Mouse (Mus musculus) stomach, embryonic 14.5 days (tissue): Measurements from ENCODE around the gene Zfr. TPM values are rescaled to one million over a fixed set of nuclear protein-coding genes. Genes with fewer than 3 reads are reported as not detected.
"Not testable (repeated sequence)": the region's sequence is repeated elsewhere in the genome, so short reads cannot be mapped to it uniquely, and the experiment has no call there.

Experiments used
- ATAC-seq: fragments of 200-750 bp; cut with Nextera tagmentation; 2 replicates; pipeline ENCODE4 v1.8.0; 2017; ENCODE audit warnings: low read depth, moderate TSS enrichment; ENCODE audit not compliant: insufficient number of reproducible peaks, insufficient read depth, low FRiP score
- H3K27ac ChIP-seq: fragments of 300-500 bp; sonication (generic); 2 replicates; pipeline ENCODE4 v1.5.1; 2014; ENCODE audit warnings: mild to moderate bottlenecking, low read length, moderate library complexity, mixed read lengths
- H3K27me3 ChIP-seq: fragments of 300-500 bp; sonication (generic); 2 replicates; pipeline ENCODE4 v1.6.1; 2014; ENCODE audit warnings: low read length, control low read depth, mixed read lengths; ENCODE audit not compliant: control insufficient read depth, insufficient read depth
- H3K36me3 ChIP-seq: fragments of 300-500 bp; sonication (generic); 2 replicates; pipeline ENCODE4 v1.6.1; 2014; ENCODE audit warnings: mild to moderate bottlenecking, control low read depth, low read length, moderate library complexity, mixed read lengths; ENCODE audit not compliant: control insufficient read depth, insufficient read depth
- H3K4me1 ChIP-seq: fragments of 300-500 bp; sonication (generic); 2 replicates; pipeline ENCODE4 v1.6.1; 2014; ENCODE audit warnings: low read length, control low read depth, mixed read lengths; ENCODE audit not compliant: control insufficient read depth, insufficient read depth
- H3K4me2 ChIP-seq: fragments of 300-500 bp; sonication (generic); replicated peaks from 2 replicates; pipeline ENCODE4 v1.6.1; 2014; ENCODE audit warnings: low read depth, low read length, control low read depth
- H3K4me3 ChIP-seq: fragments of 300-500 bp; sonication (generic); 2 replicates; pipeline ENCODE4 v1.5.1; 2014; ENCODE audit warnings: low read depth, low read length, control low read depth
- H3K9ac ChIP-seq: fragments of 300-500 bp; sonication (generic); replicated peaks from 2 replicates; pipeline ENCODE4 v1.6.1; 2014; ENCODE audit warnings: low read depth, mild to moderate bottlenecking, control low read depth, low read length, moderate library complexity, mixed read lengths
- H3K9me3 ChIP-seq: fragments of 300-500 bp; sonication (generic); 2 replicates; pipeline ENCODE4 v1.6.1; 2016; ENCODE audit warnings: low read depth, low read length, control low read depth; ENCODE audit not compliant: control insufficient read depth
- WGBS: fragments of 180-500 bp; shearing (Covaris S2); extraction: QIAGEN DNeasy Blood & Tissue Kit; methylation state at CpG from one replicate; pipeline ENCODE4 v1.1.7; 2014; 5-methylcytosine and 5-hydroxymethylcytosine counted together
- polyA plus RNA-seq: library from polyadenylated mRNA; unstranded; fragments of >200 nt; fragmentation: Nextera tagmentation; extraction: Ambion mirVana; gene quantifications from 2 replicates; pipeline ENCODE4 v1.2.1, GENCODE M21; 2014

The Zfr gene
- polyA plus RNA-seq, 1 experiment from 2014 or later, result 181 TPM

DNA sequence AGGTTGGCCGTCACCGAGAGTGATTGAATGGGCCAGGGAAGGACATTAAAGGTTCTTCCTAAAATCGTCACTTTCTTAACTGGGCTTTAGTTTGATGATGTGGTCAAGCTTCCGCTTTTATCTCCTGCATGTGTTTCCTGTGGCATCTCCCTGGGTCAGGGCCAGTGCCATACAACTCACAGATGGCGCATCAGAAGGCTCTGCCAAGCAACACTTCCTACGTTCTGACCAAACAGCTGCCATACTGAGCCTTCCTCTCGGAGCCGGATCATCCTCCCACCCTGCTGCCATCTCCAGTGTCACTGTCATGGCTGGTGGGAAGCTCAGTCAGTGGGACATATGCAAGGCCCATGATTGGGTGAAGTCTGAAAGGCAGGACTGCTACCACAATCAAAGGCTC, 93.9 kb downstream of the Zfr start:
- Histone ChIP-seq H3K27ac (no peak overlapping the region), H3K4me1 (peaks cover 10% of the 10 kb centered on the region), H3K9me3 (no peaks in the 10 kb centered on the region), H3K36me3 (no peaks in the 10 kb centered on the region; the same call in 1 of the 2 replicates), H3K9ac (no peak overlapping the region), H3K4me2 (no peak overlapping the region), H3K27me3 (no peaks in the 10 kb centered on the region), H3K4me3 (no peak overlapping the region)
- no peak for ATAC-seq
- 74% methylated on average over 8 of the region's 8 CpGs for WGBS

DNA sequence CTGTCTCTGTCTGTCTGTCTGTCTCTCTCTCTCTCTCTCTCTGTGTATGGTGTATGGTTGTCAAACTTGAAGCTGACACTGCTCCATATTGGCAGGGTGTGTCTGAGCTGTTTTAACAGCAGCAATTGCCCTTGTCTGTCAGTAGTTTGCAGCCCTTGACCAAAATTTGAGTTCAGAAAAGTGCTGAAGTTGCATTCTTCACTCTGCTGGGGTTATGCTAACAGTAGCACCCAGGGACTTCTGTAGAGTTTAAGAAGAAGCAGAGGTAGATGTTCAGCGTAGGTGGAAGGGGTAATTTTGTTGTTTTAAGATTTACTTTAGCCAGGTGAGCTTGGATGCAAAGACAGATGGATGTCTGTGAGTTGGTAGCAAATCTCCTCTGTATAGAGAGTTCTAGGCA, 94.6 kb downstream of the Zfr start:
- Histone ChIP-seq H3K9ac (no peak overlapping the region), H3K4me3 (no peak overlapping the region), H3K9me3 (no peaks in the 10 kb centered on the region), H3K36me3 (no peaks in the 10 kb centered on the region; the same call in 1 of the 2 replicates), H3K4me1 (peaks cover 5% of the 10 kb centered on the region), H3K4me2 (no peak overlapping the region), H3K27ac (no peak overlapping the region), H3K27me3 (no peaks in the 10 kb centered on the region)
- 77% methylated on average over 1 of the region's 1 CpGs for WGBS
- ATAC-seq, result no peak

DNA sequence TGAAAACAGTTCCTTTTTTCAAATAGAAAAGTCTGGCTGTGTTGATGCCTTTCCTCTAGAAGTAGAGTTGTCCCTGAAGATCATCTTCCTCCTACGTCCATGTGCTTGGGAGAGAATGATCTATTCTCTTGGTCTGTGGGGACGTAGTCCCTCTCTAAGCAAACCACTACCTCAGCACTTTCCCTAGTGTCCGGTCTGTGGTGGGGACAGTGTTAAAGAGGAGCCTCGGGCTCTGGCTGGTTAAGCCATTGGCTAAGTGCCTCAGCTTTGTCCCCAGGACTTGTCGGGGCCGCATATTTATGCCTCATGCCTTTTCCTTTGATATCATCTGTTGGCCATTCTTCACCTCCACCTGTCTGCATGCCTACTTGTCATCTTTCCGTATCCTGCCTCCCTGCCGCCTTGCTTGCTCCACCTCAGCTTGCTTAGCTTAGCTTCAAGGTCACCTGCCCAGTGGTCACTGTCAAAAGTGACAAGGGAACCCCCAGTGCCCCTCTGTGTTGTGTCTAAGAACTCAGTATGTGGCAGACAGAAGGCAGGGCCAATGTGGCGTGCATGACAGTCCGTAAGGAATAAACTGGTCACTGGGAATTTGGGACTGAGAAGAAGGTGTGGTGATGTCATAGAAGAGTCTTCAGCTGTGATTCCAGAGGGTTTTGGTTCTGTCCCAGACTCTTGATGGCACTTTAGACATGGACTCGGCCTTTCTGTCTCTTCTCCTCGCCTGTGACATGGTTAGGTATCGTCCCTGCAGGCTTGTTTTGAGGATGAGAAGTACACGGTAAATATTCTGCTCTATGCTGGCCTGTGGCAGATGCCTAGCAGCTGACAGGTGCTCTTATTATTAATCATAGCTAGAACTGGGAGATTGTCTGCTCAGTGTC, 97.1 kb downstream of the Zfr start:
- H3K27ac ChIP-seq, result no peak overlapping the region
- H3K27me3 ChIP-seq, result no peaks in the 10 kb centered on the region
- peaks cover 5% of the 10 kb centered on the region; the same call in 1 of the 2 replicates for H3K4me1 ChIP-seq
- no peak for ATAC-seq
- H3K9me3 ChIP-seq, result no peaks in the 10 kb centered on the region
- H3K4me2 ChIP-seq, result no peak overlapping the region
- H3K9ac ChIP-seq, result no peak overlapping the region
- 78% methylated on average over 14 of the region's 14 CpGs for WGBS
- H3K4me3 ChIP-seq, result no peak overlapping the region
- H3K36me3 ChIP-seq, result no peaks in the 10 kb centered on the region

DNA sequence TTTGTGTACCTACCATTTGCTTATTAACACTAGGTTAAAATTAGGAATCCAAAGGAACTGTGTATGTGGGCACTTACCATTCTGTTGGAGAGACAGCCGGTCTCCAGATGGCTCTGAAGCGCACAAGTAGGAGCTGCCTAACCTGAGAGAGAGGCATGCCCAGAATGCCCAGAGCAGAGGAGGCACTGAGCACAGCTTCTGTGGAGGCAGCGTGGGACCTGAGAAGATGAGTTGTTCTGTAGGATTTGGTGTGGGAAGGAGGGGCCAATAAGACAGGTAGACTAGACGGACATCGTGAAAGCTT, 97.7 kb downstream of the Zfr start:
- no peaks in the 10 kb centered on the region for H3K36me3 ChIP-seq
- H3K4me2 ChIP-seq, result no peak overlapping the region
- H3K9ac ChIP-seq, result no peak overlapping the region
- no peak for ATAC-seq
- no peak overlapping the region for H3K27ac ChIP-seq
- H3K27me3 ChIP-seq, result no peaks in the 10 kb centered on the region
- no peak overlapping the region for H3K4me3 ChIP-seq
- no peaks in the 10 kb centered on the region for H3K9me3 ChIP-seq
- peaks cover 5% of the 10 kb centered on the region; the same call in 1 of the 2 replicates for H3K4me1 ChIP-seq
- WGBS, result 96% methylated on average over 5 of the region's 5 CpGs

DNA sequence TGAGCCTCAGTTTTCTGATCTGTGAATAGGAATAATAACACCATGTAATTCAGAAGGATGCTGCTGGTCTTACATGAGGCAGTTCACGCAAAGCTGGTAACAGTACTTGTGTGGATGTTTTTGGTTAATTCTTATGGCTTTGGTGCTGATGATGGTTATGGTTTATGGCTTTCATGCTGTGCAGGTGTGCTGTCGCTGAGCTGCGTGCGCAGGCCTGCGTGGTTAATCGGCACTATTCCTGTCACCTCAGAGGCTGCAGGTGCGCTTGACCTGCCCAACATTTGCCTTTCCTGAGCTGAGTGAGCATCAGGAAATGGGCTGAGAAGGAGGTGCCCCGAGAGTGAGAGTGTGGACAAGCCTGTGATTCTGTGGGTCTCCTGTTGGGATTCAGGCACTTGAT, 98.5 kb downstream of the Zfr start:
- H3K9ac ChIP-seq, result no peak overlapping the region
- no peak overlapping the region for H3K4me2 ChIP-seq
- no peaks in the 10 kb centered on the region for H3K27me3 ChIP-seq
- no peak overlapping the region for H3K27ac ChIP-seq
- H3K36me3 ChIP-seq, result no peaks in the 10 kb centered on the region
- H3K4me3 ChIP-seq, result no peak overlapping the region
- peaks cover 6% of the 10 kb centered on the region; the same call in 1 of the 2 replicates for H3K4me1 ChIP-seq
- no peaks in the 10 kb centered on the region for H3K9me3 ChIP-seq
- WGBS, result 95% methylated on average over 8 of the region's 8 CpGs
- no peak for ATAC-seq

DNA sequence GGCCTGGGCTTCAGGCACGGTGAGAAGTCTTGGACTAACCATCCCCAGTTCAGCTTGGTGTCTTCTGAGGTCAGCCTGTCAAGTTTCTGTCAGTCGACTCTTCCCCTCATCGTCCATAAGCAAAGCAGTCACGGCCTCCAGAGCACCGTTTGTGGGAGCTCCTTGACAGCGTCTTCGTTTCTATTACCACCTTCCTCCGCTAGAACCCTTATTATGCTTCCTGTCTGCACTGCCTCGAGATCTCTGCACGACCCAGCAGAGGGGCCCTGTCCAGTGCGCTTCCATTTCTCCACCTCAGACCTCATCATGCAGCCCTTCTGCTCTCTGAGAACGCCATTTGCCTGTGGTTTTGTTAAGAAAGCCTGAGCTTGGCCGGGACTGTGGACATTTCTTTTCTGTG, 99.2 kb downstream of the Zfr start:
- peaks cover 9% of the 10 kb centered on the region; the same call in 1 of the 2 replicates for H3K4me1 ChIP-seq
- H3K9ac ChIP-seq, result no peak overlapping the region
- H3K27me3 ChIP-seq, result no peaks in the 10 kb centered on the region
- WGBS, result 79% methylated on average over 13 of the region's 13 CpGs
- ATAC-seq, result no peak
- no peak overlapping the region for H3K27ac ChIP-seq
- no peaks in the 10 kb centered on the region for H3K36me3 ChIP-seq
- no peaks in the 10 kb centered on the region for H3K9me3 ChIP-seq
- H3K4me3 ChIP-seq, result no peak overlapping the region
- no peak overlapping the region for H3K4me2 ChIP-seq

DNA sequence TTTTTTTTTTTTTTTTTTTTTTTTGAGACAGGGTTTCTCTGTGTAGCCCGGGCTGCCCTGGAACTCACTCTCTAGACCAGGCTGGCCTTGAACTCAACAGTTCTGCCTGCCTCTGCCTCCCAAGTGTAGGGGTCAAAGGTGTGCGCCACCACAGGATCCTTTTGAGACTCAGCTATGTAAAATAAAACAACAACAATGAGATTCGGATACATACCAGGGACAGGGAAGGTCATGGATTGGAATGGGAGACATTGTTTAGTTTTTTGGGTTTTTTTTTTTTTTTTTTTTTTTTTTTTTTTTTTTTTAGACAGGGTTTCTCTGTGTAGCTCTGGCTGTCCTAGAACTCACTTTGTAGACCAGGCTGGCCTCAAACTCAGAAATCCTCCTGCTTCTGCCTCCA, 99.7 kb downstream of the Zfr start:
- H3K4me1 ChIP-seq, H3K4me2 ChIP-seq, H3K27me3 ChIP-seq, H3K9ac ChIP-seq, H3K4me3 ChIP-seq, H3K9me3 ChIP-seq, H3K27ac ChIP-seq, H3K36me3 ChIP-seq, ATAC-seq: not testable (repeated sequence)
- whole genome bisulfite sequencing, result 79% methylated on average over 3 of the region's 3 CpGs

DNA sequence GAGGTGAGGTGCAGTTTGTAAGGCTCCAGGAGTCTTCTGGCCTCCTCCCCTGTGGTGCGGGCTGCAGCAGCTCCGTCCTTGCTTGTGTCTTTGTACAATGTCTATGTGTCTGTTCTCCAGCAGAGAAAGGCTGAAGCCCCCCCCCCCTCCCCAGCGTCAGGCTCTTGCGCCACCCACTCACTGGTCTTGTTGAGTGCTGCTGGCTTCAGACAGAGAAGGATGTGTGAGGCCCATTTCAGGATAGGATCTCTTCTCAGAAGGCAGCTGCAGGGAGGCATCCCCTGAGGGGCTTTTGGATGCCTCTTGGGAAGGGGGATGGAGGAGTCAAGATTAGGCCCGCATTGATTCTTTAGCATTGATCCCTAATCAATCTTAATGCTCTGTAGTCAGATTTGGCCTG, 100.2 kb downstream of the Zfr start:
- no peaks in the 10 kb centered on the region for H3K36me3 ChIP-seq
- no peak overlapping the region for H3K9ac ChIP-seq
- ATAC-seq, result no peak
- H3K4me2 ChIP-seq, result no peak overlapping the region
- peaks cover 13% of the 10 kb centered on the region; the same call in 1 of the 2 replicates for H3K4me1 ChIP-seq
- no peak overlapping the region for H3K27ac ChIP-seq
- no peaks in the 10 kb centered on the region for H3K9me3 ChIP-seq
- H3K4me3 ChIP-seq, result no peak overlapping the region
- no peaks in the 10 kb centered on the region for H3K27me3 ChIP-seq
- WGBS, result 50% methylated on average over 5 of the region's 5 CpGs
